Mouse (Mus musculus): Measurements from ENCODE around the gene Sardh.

GRCm38 (mm10) chr2:27179101-27179500, 69.0 kb downstream of the Sardh start:
- TF ChIP-seq CTCF (conservative IDR thresholded peaks at IDR 0.05; ENCODE audit: low read length), result no peak
- no peak for TF ChIP-seq POU5F1 (IDR thresholded peaks at IDR 0.05; ENCODE audit: borderline replicate concordance, low read length)
- no peak for TF ChIP-seq NANOG (IDR thresholded peaks at IDR 0.05; ENCODE audit: borderline replicate concordance, low read length)

Data from E14TG2a.4 (cell line).